In genomic region chr5:69665555-69665954, GRCm38 (mm10) we compare ENCODE assay signal across 16 mouse cellular contexts.
DNase-seq lines count a peak whose midpoint lies in the region; ATAC-seq and TF ChIP-seq lines count a peak whose summit lies in the region.
"Had no signal": no experiment of that assay in that cellular context is flagged by ENCODE, and none has a peak within 500 bp of the region (broad histone marks: within the 10 kb centered on the region; RNA-seq: fewer than 3 reads in every experiment).

No protein-coding gene starts in this region.

- peak; percentile 26; the same call in 1 of the 2 replicates for ATAC-seq in forebrain, embryonic 14.5 days
- no peak for ATAC-seq in forebrain, embryonic 13.5 days
- ATAC-seq in hindbrain, postnatal 0 days, result no peak
- no peak for ATAC-seq in hindbrain, embryonic 13.5 days (ENCODE audit: low FRiP score)
- ATAC-seq: forebrain, embryonic 15.5 days; liver, postnatal 0 days had no signal

- no peaks in the 10 kb centered on the region for H3K27me3 ChIP-seq in forebrain, embryonic 14.5 days (replicated peaks; ENCODE audit: control insufficient read depth, insufficient read depth, low read length)
- H3K27me3 ChIP-seq in forebrain, embryonic 13.5 days, result no peaks in the 10 kb centered on the region
- no peaks in the 10 kb centered on the region for H3K27me3 ChIP-seq in hindbrain, postnatal 0 days (ENCODE audit: insufficient read depth, low read length)
- H3K27me3 ChIP-seq in hindbrain, embryonic 13.5 days, result no peaks in the 10 kb centered on the region
- H3K27me3 ChIP-seq: forebrain, embryonic 15.5 days; heart, embryonic 13.5 days; neural tube, embryonic 13.5 days had no signal

- no peaks in the 10 kb centered on the region for H3K36me3 ChIP-seq in forebrain, embryonic 14.5 days (ENCODE audit: control insufficient read depth, insufficient read depth, low read length)
- no peaks in the 10 kb centered on the region for H3K36me3 ChIP-seq in forebrain, embryonic 13.5 days (ENCODE audit: poor library complexity, severe bottlenecking)
- no peaks in the 10 kb centered on the region for H3K36me3 ChIP-seq in hindbrain, postnatal 0 days (ENCODE audit: insufficient read depth, low read length)
- H3K36me3 ChIP-seq in hindbrain, embryonic 13.5 days, result no peaks in the 10 kb centered on the region
- H3K36me3 ChIP-seq: forebrain, embryonic 15.5 days; heart, embryonic 13.5 days; neural tube, embryonic 13.5 days had no signal

- no peak overlapping the region for H3K4me2 ChIP-seq in forebrain, embryonic 14.5 days (ENCODE audit: low read length)
- H3K4me2 ChIP-seq in forebrain, embryonic 13.5 days, result no peak overlapping the region
- H3K4me2 ChIP-seq in hindbrain, postnatal 0 days (ENCODE audit: low read depth, low read length), result no peak overlapping the region
- H3K4me2 ChIP-seq in hindbrain, embryonic 13.5 days, result no peak overlapping the region
- H3K4me2 ChIP-seq: forebrain, embryonic 15.5 days; heart, embryonic 13.5 days; neural tube, embryonic 13.5 days had no signal

- WGBS in forebrain, embryonic 14.5 days, result 35% methylated on average over 2 of the region's 2 CpGs
- 39% methylated on average over 2 of the region's 2 CpGs for WGBS in forebrain, embryonic 13.5 days
- WGBS in hindbrain, postnatal 0 days, result 20% methylated on average over 2 of the region's 2 CpGs
- WGBS in hindbrain, embryonic 13.5 days, result 46% methylated on average over 2 of the region's 2 CpGs

- no peaks in the 10 kb centered on the region for H3K4me1 ChIP-seq in forebrain, embryonic 14.5 days (ENCODE audit: control insufficient read depth, insufficient read depth, low read length)
- peaks cover 3% of the 10 kb centered on the region; the same call in 1 of the 2 replicates for H3K4me1 ChIP-seq in forebrain, embryonic 13.5 days
- no peaks in the 10 kb centered on the region for H3K4me1 ChIP-seq in hindbrain, postnatal 0 days (ENCODE audit: insufficient read depth, low read length)
- no peaks in the 10 kb centered on the region for H3K4me1 ChIP-seq in hindbrain, embryonic 13.5 days (replicated peaks)
- H3K4me1 ChIP-seq: forebrain, embryonic 15.5 days; heart, embryonic 13.5 days; neural tube, embryonic 13.5 days had no signal

- no peak for TF ChIP-seq CTCF in hindbrain, postnatal 0 days (IDR thresholded peaks at IDR 0.05; ENCODE audit: low read depth)

- H3K9me3 ChIP-seq in forebrain, embryonic 14.5 days (replicated peaks; ENCODE audit: control insufficient read depth, low read length), result no peaks in the 10 kb centered on the region
- H3K9me3 ChIP-seq in forebrain, embryonic 13.5 days (replicated peaks), result no peaks in the 10 kb centered on the region
- no peaks in the 10 kb centered on the region for H3K9me3 ChIP-seq in hindbrain, postnatal 0 days (ENCODE audit: low read length)
- H3K9me3 ChIP-seq in hindbrain, embryonic 13.5 days, result no peaks in the 10 kb centered on the region
- H3K9me3 ChIP-seq: forebrain, embryonic 15.5 days; heart, embryonic 13.5 days; neural tube, embryonic 13.5 days had no signal

- DNase-seq in forebrain, embryonic 14.5 days (ENCODE audit: low spot score), result peak; percentile 43
- peak; percentile 63 for DNase-seq in hindbrain, postnatal 0 days (ENCODE audit: low spot score)
- peak; percentile 10 for DNase-seq in right cerebral cortex, adult 18-20 months
- DNase-seq in right cerebral cortex, postnatal 36 days (ENCODE audit: low spot score in 2 of 2), result no peak
- no peak for DNase-seq in adrenal gland, adult 2 months
- DNase-seq: adrenal gland, postnatal 25 days; B cell, adult 2 months; liver; liver, postnatal 0 days; right cerebral cortex, postnatal 25 days; thymus, postnatal 36 days had no signal

- no peak overlapping the region for H3K27ac ChIP-seq in forebrain, embryonic 14.5 days (ENCODE audit: low read depth, low read length)
- H3K27ac ChIP-seq in forebrain, embryonic 13.5 days, result no peak overlapping the region
- no peak overlapping the region for H3K27ac ChIP-seq in hindbrain, postnatal 0 days
- H3K27ac ChIP-seq in hindbrain, embryonic 13.5 days, result no peak overlapping the region
- H3K27ac ChIP-seq: forebrain, embryonic 15.5 days; heart, embryonic 13.5 days; neural tube, embryonic 13.5 days had no signal

- H3K4me3 ChIP-seq in forebrain, embryonic 14.5 days (ENCODE audit: low read depth, low read length), result no peak overlapping the region
- H3K4me3 ChIP-seq in forebrain, embryonic 13.5 days, result no peak overlapping the region
- H3K4me3 ChIP-seq in hindbrain, postnatal 0 days (ENCODE audit: low read length), result no peak overlapping the region
- H3K4me3 ChIP-seq in hindbrain, embryonic 13.5 days, result no peak overlapping the region
- H3K4me3 ChIP-seq: forebrain, embryonic 15.5 days; heart, embryonic 13.5 days; neural tube, embryonic 13.5 days had no signal

- H3K9ac ChIP-seq in forebrain, embryonic 14.5 days (ENCODE audit: low read length), result no peak overlapping the region
- H3K9ac ChIP-seq in forebrain, embryonic 13.5 days, result no peak overlapping the region
- H3K9ac ChIP-seq in hindbrain, postnatal 0 days (replicated peaks; ENCODE audit: low read length), result no peak overlapping the region
- no peak overlapping the region for H3K9ac ChIP-seq in hindbrain, embryonic 13.5 days
- H3K9ac ChIP-seq: forebrain, embryonic 15.5 days; heart, embryonic 13.5 days; liver, postnatal 0 days; neural tube, embryonic 13.5 days had no signal

Comparison
In these comparisons a context has a peak if more than half of its experiments do, and no peak if none do; other contexts are left out.
1. DNase-seq: peak in forebrain, embryonic 14.5 days (single experiment), hindbrain, postnatal 0 days (single experiment) and right cerebral cortex, adult 18-20 months (single experiment); none in right cerebral cortex, postnatal 36 days (0 of 2) and adrenal gland, adult 2 months (single experiment).